Mouse (Mus musculus) lung, embryonic 15.5 days (tissue): ENCODE data around the gene S100a11. TPM values are rescaled to one million over a fixed set of nuclear protein-coding genes. Genes with fewer than 3 reads are reported as not detected.
A peak's percentile ranks its signal among the peaks of the same experiment; 100 is the strongest.
"Not testable (repeated sequence)": the region's sequence is repeated elsewhere in the genome, so short reads cannot be mapped to it uniquely, and the experiment has no call there.

ENCODE experiments used
- ATAC-seq: fragments of 200-750 bp; cut with Nextera tagmentation; 2 replicates; pipeline ENCODE4 v1.8.0; 2017; ENCODE audit warnings: moderate number of reproducible peaks, borderline replicate concordance; ENCODE audit not compliant: low FRiP score, low TSS enrichment; ENCODE audit errors: extremely low read depth
- H3K27ac ChIP-seq: fragments of 300-500 bp; sonication (generic); 2 replicates; pipeline ENCODE4 v1.5.1; 2015; ENCODE audit warnings: moderate library complexity, mild to moderate bottlenecking, inconsistent platforms
- H3K27me3 ChIP-seq: fragments of 300-500 bp; sonication (generic); 2 replicates; pipeline ENCODE4 v1.6.1; 2015; ENCODE audit warnings: inconsistent platforms
- H3K36me3 ChIP-seq: fragments of 300-500 bp; sonication (generic); 2 replicates; pipeline ENCODE4 v1.6.1; 2015; ENCODE audit warnings: inconsistent platforms
- H3K4me1 ChIP-seq: fragments of 300-500 bp; sonication (generic); 2 replicates; pipeline ENCODE4 v1.6.1; 2015; ENCODE audit warnings: inconsistent platforms
- H3K4me2 ChIP-seq: fragments of 300-500 bp; sonication (generic); 2 replicates; pipeline ENCODE4 v1.6.1; 2015; ENCODE audit warnings: inconsistent platforms, mild to moderate bottlenecking, moderate library complexity
- H3K4me3 ChIP-seq: fragments of 300-500 bp; sonication (generic); 2 replicates; pipeline ENCODE4 v1.5.1; 2015; ENCODE audit warnings: mild to moderate bottlenecking, inconsistent platforms
- H3K9ac ChIP-seq: fragments of 300-500 bp; sonication (generic); 2 replicates; pipeline ENCODE4 v1.6.1; 2015; ENCODE audit warnings: inconsistent platforms
- H3K9me3 ChIP-seq: fragments of 300-500 bp; sonication (generic); 2 replicates; pipeline ENCODE4 v1.6.1; 2016; ENCODE audit warnings: inconsistent platforms
- WGBS: fragments of 180-500 bp; shearing (Covaris S2); methylation state at CpG from one replicate; pipeline ENCODE4 v1.1.7; 2015; 5-methylcytosine and 5-hydroxymethylcytosine counted together
- polyA plus RNA-seq: library from polyadenylated mRNA; unstranded; fragments of >200 nt; fragmentation: Nextera tagmentation; extraction: Ambion mirVana; gene quantifications from 2 replicates; pipeline ENCODE4 v1.2.1, GENCODE M21; 2015

Gene S100a11
- polyA plus RNA-seq, 1 experiment from 2014 or later = 1,226 TPM

DNA sequence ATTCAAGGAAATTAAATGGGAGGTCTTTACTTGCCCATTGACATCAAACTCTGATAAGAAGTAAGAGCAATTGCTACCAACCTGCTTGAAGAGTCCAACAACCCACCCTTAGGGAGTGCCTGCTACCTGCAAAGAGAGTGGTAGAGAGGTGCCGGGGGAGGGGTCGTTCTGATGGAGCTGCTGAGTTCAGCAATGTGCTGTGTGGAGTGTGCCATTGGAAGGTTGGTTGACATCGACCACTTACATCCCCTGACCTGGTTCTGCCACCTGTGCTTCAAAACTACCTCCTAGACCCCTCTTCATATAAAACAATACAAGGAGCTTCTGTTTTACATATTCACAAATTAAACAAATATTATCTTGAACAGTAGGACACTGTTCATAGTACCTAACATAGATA lies 7.0 kb downstream of the S100a11 start:
- Histone ChIP-seq H3K27me3 (no peaks in the 10 kb centered on the region), H3K9me3 (no peaks in the 10 kb centered on the region), H3K4me3 (no peak overlapping the region), H3K9ac (no peak overlapping the region), H3K27ac (no peak overlapping the region), H3K36me3 (peaks cover 26% of the 10 kb centered on the region), H3K4me1 (peaks cover 6% of the 10 kb centered on the region; the same call in 1 of the 2 replicates), H3K4me2 (no peak overlapping the region)
- no peak for ATAC-seq
- WGBS = 88% methylated on average over 3 of the region's 3 CpGs

DNA sequence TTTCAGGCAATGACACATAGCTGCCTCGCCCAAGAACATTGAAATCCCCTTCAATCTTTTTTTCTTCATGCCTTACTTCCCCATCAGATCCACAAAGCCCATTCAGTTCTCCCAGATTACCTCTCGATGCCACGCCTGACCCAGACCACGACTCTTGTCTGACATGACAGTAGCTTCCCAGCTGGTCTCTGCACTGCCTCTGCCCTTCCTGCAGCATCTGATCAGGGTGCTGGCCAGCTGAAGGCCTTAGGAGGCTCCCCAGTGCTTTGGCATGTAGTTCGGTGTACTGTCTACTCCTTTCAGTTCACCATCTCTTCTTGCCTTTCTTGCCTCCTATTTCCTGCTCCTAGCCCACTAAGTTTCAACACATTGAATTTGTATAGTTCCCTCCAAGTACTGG lies 8.5 kb downstream of the S100a11 start:
- no peak for ATAC-seq
- H3K27me3 ChIP-seq = no peaks in the 10 kb centered on the region
- 0 out of 2 replicates have a peak, but pooled peaks cover 2% of the 10 kb centered on the region for H3K4me1 ChIP-seq
- peaks cover 26% of the 10 kb centered on the region for H3K36me3 ChIP-seq
- no peak overlapping the region for H3K27ac ChIP-seq
- 84% methylated on average over 5 of the region's 5 CpGs for WGBS
- no peaks in the 10 kb centered on the region for H3K9me3 ChIP-seq
- no peak overlapping the region for H3K4me3 ChIP-seq
- H3K9ac ChIP-seq = no peak overlapping the region
- H3K4me2 ChIP-seq = no peak overlapping the region

DNA sequence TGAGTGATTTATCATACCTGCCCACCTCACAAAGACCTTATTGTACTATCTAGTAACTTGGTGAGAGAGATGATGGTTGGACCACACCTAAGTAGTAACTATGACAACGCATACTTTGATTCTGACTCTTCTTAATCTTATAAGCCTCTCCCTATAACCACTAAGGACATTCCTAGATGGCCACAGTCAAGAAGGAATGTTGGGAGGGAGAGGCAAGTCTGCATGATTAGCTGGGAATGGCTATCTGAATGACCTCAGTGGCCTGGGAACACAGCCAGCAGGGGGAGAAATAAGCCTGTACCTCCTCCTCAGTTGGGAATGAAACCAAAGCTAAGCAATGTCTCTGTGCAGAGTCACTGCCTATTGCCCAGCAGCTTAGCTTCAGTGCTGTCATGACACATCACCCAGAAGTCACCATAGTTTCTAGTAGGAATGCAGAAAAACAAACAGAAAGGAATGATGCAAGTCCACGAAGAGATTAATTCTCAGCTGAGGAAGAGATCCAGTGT lies 16.8 kb downstream of the S100a11 start:
- Histone ChIP-seq H3K36me3 (no peaks in the 10 kb centered on the region), H3K4me3 (no peak overlapping the region), H3K27ac (no peak overlapping the region), H3K4me1 (no peaks in the 10 kb centered on the region), H3K27me3 (no peaks in the 10 kb centered on the region), H3K4me2 (no peak overlapping the region), H3K9me3 (no peaks in the 10 kb centered on the region), H3K9ac (no peak overlapping the region)
- 49% methylated on average over 2 of the region's 2 CpGs for WGBS
- ATAC-seq = no peak

DNA sequence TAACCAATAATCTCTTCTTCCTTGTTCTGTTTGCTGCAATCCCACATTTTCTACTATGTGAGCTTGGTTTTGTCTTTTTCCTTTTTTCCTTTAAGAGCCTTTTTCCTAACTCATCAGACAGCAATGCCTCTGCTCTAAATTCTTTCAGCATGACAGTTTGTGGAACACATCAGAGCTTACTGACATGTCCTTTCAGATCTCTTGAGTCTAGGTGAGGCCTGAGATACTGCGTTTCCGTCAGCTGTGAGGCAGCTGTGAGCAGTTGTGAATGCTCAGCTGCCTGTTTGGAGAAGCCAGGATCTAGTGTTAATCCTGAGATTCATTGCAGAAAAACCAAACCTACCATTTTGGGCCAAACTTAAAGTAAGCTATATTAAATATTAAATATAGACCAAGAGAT lies 18.2 kb downstream of the S100a11 start:
- no peaks in the 10 kb centered on the region for H3K4me1 ChIP-seq
- H3K27ac ChIP-seq = no peak overlapping the region
- H3K4me2 ChIP-seq = no peak overlapping the region
- 78% methylated on average over 2 of the region's 2 CpGs for WGBS
- no peaks in the 10 kb centered on the region for H3K27me3 ChIP-seq
- no peaks in the 10 kb centered on the region for H3K36me3 ChIP-seq
- no peak for ATAC-seq
- H3K4me3 ChIP-seq = no peak overlapping the region
- H3K9ac ChIP-seq = no peak overlapping the region
- no peaks in the 10 kb centered on the region for H3K9me3 ChIP-seq

DNA sequence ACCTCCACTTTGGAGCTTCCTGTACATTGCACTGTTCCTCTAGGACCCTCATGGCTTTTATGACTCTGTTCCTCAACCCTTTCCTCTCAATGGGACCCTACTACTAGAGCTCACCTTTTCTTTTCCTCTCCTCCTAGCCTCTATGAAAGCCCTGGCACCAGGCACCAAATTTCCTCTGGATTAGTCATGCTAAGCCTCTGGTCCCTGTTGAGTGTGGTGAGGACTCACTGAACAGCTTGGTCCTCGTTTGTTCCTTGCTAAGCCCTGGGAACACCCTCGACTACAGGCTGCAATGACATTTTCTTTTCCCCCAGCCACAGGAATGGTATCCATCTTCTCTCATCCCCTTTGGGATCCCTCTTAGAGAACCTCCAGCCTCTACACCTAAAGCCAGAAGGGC lies 21.2 kb downstream of the S100a11 start:
- H3K4me1 ChIP-seq = no peaks in the 10 kb centered on the region
- no peak overlapping the region for H3K27ac ChIP-seq
- no peaks in the 10 kb centered on the region for H3K27me3 ChIP-seq
- H3K9ac ChIP-seq = no peak overlapping the region
- no peaks in the 10 kb centered on the region for H3K9me3 ChIP-seq
- ATAC-seq = no peak
- no peak overlapping the region for H3K4me2 ChIP-seq
- WGBS = 56% methylated on average over 2 of the region's 2 CpGs
- no peaks in the 10 kb centered on the region for H3K36me3 ChIP-seq
- no peak overlapping the region for H3K4me3 ChIP-seq

DNA sequence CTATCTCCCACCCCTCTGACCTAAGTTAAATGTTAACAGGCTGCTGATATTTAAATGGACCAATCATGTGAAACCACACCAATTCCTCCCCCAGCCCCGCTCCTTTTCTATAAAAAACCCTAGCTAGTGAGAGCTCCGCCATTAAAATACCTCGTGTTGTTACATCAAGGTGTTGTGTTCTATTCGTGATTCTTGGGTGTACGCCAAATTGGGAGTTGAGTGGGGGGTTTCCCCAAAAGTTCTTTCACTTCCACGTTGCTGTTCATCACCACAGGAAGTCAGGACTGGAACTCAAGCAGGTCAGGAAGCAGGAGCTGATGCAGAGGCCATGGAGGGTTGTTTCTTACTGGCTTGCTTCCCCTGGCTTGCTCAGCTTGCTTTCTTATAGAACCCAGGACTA lies 23.9 kb downstream of the S100a11 start:
- not testable (repeated sequence) for H3K27me3 ChIP-seq, H3K4me1 ChIP-seq, H3K9ac ChIP-seq, H3K4me3 ChIP-seq, ATAC-seq, H3K4me2 ChIP-seq, H3K36me3 ChIP-seq, H3K27ac ChIP-seq, H3K9me3 ChIP-seq
- 72% methylated on average over 6 of the region's 6 CpGs for WGBS

DNA sequence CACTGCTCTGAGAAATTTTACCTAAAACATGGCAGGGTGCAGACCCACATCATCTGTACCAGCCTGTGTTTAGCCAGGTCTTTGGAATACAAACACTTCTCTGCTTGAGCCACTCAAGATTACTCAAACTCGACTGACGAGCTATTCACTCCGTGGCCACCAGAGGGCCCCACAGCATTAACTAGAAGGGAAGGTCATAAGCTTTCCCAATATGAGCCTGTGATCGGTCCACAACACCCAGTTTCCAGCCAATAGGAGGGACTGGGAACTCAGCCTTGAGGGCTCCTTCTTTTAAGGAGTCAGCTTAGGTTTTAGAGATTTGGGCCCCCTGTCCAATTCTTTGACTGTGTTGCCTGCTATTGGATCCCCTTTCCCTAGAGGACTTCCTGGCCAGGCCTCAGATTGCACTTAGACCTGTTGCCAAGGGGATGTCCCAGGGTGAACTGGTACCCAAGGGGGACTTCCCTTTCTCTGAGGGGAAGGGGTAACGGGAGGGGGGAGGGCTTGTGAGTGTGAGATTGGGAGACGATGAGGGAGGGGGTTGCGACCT lies 26.9 kb downstream of the S100a11 start:
- no peaks in the 10 kb centered on the region for H3K36me3 ChIP-seq
- no peaks in the 10 kb centered on the region for H3K4me1 ChIP-seq
- no peak overlapping the region for H3K4me3 ChIP-seq
- H3K27ac ChIP-seq = no peak overlapping the region
- no peaks in the 10 kb centered on the region for H3K9me3 ChIP-seq
- no peak overlapping the region for H3K4me2 ChIP-seq
- peak; percentile 74; the same call in 1 of the 2 replicates for ATAC-seq
- no peak overlapping the region for H3K9ac ChIP-seq
- no peaks in the 10 kb centered on the region for H3K27me3 ChIP-seq
- 30% methylated on average over 7 of the region's 7 CpGs for WGBS

DNA sequence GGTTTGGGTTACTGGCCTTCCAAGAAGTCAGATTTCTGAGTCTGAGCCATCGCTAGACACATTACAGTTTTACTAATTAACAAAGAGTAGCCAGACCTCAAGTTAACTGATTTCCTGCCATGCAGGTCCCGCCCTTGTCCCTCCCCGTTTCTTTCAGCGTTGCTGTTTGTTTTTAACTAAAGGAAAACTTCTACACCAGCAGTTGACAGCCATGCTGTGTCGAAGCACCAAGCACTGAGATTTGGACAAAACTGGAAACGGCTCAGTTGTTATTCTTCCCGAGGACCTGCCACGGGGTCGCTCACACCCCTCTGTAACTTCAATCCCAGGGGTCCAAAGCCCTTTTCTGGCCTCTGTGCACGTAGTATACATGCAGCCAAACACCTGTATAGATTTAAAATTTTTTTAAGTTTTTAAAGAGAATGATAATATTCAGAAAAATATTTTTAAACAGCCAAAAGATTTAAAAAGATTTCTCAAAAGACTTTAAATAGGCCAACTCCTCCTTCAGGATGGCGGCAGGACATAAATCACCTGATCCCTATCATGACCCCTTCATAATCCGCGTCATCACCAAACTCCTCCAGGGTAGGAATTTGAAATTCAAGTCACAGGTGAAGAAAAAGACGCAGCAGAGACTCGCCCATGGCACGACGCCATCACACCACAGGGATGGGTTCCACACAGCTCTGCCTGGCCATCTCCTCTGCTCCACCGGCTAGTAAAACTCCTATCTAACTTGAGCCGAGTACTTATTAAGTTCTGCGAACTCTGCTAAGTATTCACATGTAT lies 27.7 kb downstream of the S100a11 start:
- 70% methylated on average over 20 of the region's 20 CpGs for WGBS
- Histone ChIP-seq H3K4me1 (no peaks in the 10 kb centered on the region), H3K27ac (no peak overlapping the region), H3K36me3 (no peaks in the 10 kb centered on the region), H3K27me3 (no peaks in the 10 kb centered on the region), H3K4me3 (no peak overlapping the region), H3K9ac (no peak overlapping the region), H3K4me2 (no peak overlapping the region), H3K9me3 (no peaks in the 10 kb centered on the region)
- ATAC-seq = no peak

DNA sequence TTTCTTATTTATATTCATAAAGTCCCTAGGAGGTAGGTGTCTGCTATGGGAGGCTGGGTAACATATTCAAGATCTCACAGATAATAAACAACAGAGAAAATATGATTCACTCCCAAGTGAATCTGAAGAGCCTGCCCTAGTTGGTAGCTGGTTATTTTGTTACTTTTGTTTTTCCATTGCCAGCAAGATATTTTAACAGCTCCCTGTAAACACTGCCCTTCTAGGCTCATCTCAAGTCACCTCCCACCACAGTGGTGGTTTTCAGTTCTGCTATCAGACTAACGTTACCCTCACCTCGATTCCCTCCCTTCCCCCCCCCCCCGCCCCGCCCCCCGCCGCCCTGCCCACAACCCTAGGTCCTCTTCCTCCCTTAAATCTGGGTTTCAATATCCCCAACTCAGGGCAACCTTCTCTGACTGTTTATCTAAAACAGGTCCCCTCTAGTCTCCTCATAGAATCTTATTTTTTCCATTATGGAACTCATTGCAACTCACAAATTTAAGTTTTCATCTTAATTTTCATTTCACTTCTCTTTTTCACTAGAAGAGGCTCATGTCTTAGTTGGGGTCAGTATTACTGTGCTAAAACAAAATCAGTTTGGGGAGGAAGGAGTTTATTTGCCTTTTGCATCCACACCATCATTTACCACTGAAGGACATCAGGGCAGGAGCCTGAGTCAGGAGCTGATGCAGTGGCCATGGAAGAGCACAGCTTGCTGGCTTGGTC lies 28.4 kb downstream of the S100a11 start:
- Histone ChIP-seq H3K4me3 (no peak overlapping the region), H3K9me3 (no peaks in the 10 kb centered on the region), H3K4me2 (no peak overlapping the region), H3K4me1 (no peaks in the 10 kb centered on the region), H3K9ac (no peak overlapping the region), H3K27ac (no peak overlapping the region), H3K36me3 (no peaks in the 10 kb centered on the region), H3K27me3 (no peaks in the 10 kb centered on the region)
- no peak for ATAC-seq
- 75% methylated on average over 4 of the region's 6 CpGs for WGBS

DNA sequence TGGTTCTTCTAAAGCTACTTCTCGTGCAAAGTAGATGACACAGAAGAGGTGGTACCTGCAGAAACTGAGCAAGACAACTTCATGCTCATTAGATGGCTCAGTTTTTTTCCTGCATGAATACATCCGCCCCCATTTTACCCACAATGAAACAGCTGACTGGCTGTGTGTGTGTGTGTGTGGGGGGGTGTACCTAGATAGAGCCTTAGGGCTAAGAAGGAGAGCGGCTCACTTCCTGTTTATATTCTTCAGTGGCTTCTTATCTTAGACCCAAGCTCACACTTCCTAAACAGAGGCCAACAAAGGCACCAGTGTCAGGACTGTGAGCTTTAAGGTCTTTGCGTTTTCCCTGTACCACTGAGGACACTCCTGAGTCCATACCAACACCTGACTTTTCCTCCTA lies 29.7 kb downstream of the S100a11 start:
- WGBS = 43% methylated on average over 4 of the region's 4 CpGs

DNA sequence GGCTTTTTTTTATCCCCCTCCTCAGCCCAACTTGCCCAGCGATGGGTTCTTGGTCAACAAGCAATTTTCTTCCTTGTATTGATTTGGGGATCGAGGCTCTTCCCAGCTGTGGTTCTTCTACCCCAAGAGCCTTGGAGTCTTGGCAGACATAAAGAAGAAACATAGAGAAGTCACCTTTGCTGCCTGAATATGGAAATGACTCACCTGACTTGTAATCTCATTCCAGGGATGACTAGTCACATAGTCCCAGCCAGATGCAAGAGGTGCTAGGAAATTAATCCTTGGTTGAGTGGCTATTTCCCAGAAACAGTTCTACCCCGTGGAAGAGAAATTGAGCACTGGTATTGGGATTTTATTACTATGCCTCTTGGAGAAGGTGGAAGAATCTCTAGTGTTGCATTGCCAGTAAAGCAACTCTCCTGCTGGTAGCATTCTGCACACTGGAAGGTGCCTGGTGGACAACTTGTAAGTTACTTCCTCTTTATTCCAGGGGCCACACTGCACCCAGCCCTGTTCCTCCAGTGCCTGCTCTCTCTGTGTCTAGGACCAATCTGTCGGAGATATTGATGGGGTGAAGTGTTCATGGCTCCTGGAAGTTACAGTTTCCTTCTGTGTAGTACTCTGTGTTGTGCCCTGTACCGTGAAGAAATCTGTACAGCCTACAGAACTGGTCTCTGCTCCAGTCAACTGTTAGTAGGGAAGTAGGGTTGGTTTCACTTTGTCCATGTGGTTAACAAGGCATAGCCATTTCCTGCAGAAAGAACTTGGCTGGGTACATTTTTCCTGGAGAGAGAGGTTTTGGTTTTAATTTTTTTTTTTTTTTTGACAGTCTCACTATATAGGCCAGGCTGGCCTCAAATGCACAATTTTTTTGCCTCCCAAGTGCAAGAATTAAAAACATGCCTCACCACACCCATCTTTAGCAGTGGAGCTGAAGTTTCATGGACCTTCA lies 31.9 kb downstream of the S100a11 start:
- Histone ChIP-seq H3K27me3 (no peaks in the 10 kb centered on the region), H3K4me1 (peaks cover 19% of the 10 kb centered on the region), H3K36me3 (no peaks in the 10 kb centered on the region), H3K27ac (no peak overlapping the region), H3K9me3 (no peaks in the 10 kb centered on the region), H3K9ac (no peak overlapping the region), H3K4me3 (no peak overlapping the region), H3K4me2 (no peak overlapping the region)
- WGBS = 77% methylated on average over 5 of the region's 5 CpGs
- ATAC-seq = no peak

More for the DNA sequence above, 29.7 kb downstream of the S100a11 start:
- no peaks in the 10 kb centered on the region for H3K9me3 ChIP-seq
- H3K4me3 ChIP-seq = no peak overlapping the region
- no peak overlapping the region for H3K9ac ChIP-seq
- H3K27me3 ChIP-seq = no peaks in the 10 kb centered on the region
- H3K4me1 ChIP-seq = peaks cover 9% of the 10 kb centered on the region
- H3K4me2 ChIP-seq = no peak overlapping the region
- H3K27ac ChIP-seq = no peak overlapping the region
- no peaks in the 10 kb centered on the region for H3K36me3 ChIP-seq
- no peak for ATAC-seq
